Mouse (Mus musculus): Measurements from ENCODE around the gene Srebf2. TPM values are rescaled to one million over a fixed set of nuclear protein-coding genes. Genes with fewer than 3 reads are reported as not detected.
A peak's percentile ranks its signal among the peaks of the same experiment; 100 is the strongest.
"Not testable (repeated sequence)": the region's sequence is repeated elsewhere in the genome, so short reads cannot be mapped to it uniquely, and the experiment has no call there.

Gene Srebf2
- 410 and 478 TPM in 2 replicates for polyA plus RNA-seq (2012; rRNA removed)

- WGBS = under 1% methylated on average over 78 of the region's 79 CpGs
- TF ChIP-seq POLR2A (IDR thresholded peaks at IDR 0.05; ENCODE audit: control insufficient read depth, extremely low read depth, insufficient read depth, low read length, poor library complexity) (peak; percentile 74; the same call in 1 of the 2 replicates), CTCF (IDR thresholded peaks at IDR 0.05; ENCODE audit: borderline replicate concordance, control insufficient read depth, extremely low read depth, insufficient read depth, low read length, poor library complexity) (peak; percentile 60; the same call in 1 of the 2 replicates)
- peak; percentile 97 for DNase-seq
- no peaks in the 10 kb centered on the region for H3K36me3 ChIP-seq (ENCODE audit: control insufficient read depth, insufficient read depth, low read length)
- peak within 1 kb of the TSS; percentile 63 for H3K27ac ChIP-seq (ENCODE audit: control insufficient read depth, insufficient read depth, low read length)
- H3K4me1 ChIP-seq (replicated peaks; ENCODE audit: control insufficient read depth, insufficient read depth, low read length) = peaks cover 22% of the 10 kb centered on the region
- H3K27me3 ChIP-seq (ENCODE audit: control insufficient read depth, insufficient read depth, low read length) = no peaks in the 10 kb centered on the region
- H3K4me3 ChIP-seq (ENCODE audit: control insufficient read depth, insufficient read depth, low read length) = peak within 1 kb of the TSS; percentile 85
Observed at GRCm38 (mm10) chr15:82146770-82147610, at the start of gene Srebf2. Gene Srebf2, plus strand, starts transcription at chr15:82147181.

GRCm38 (mm10) chr15:82106953-82107555, 39.9 kb upstream of the Srebf2 start:
- peak; percentile 23 for DNase-seq
- Histone ChIP-seq H3K4me3 (ENCODE audit: control insufficient read depth, insufficient read depth, low read length) (no peak overlapping the region), H3K36me3 (ENCODE audit: control insufficient read depth, insufficient read depth, low read length) (no peaks in the 10 kb centered on the region), H3K27me3 (ENCODE audit: control insufficient read depth, insufficient read depth, low read length) (no peaks in the 10 kb centered on the region), H3K27ac (ENCODE audit: control insufficient read depth, insufficient read depth, low read length) (no peak overlapping the region), H3K4me1 (replicated peaks; ENCODE audit: control insufficient read depth, insufficient read depth, low read length) (peaks cover 3% of the 10 kb centered on the region; the same call in 1 of the 2 replicates)
- TF ChIP-seq POLR2A (IDR thresholded peaks at IDR 0.05; ENCODE audit: control insufficient read depth, extremely low read depth, insufficient read depth, low read length, poor library complexity) (no peak), CTCF (IDR thresholded peaks at IDR 0.05; ENCODE audit: borderline replicate concordance, control insufficient read depth, extremely low read depth, insufficient read depth, low read length, poor library complexity) (peak; percentile 47; the same call in 1 of the 2 replicates)
- 26% methylated on average over 8 of the region's 8 CpGs for WGBS

GRCm38 (mm10) chr15:82120544-82120943, 26.4 kb upstream of the Srebf2 start:
- WGBS = 91% methylated on average over 8 of the region's 8 CpGs
- Histone ChIP-seq H3K4me1 (replicated peaks; ENCODE audit: control insufficient read depth, insufficient read depth, low read length) (no peaks in the 10 kb centered on the region), H3K4me3 (ENCODE audit: control insufficient read depth, insufficient read depth, low read length) (no peak overlapping the region), H3K27ac (ENCODE audit: control insufficient read depth, insufficient read depth, low read length) (no peak overlapping the region), H3K36me3 (ENCODE audit: control insufficient read depth, insufficient read depth, low read length) (no peaks in the 10 kb centered on the region), H3K27me3 (ENCODE audit: control insufficient read depth, insufficient read depth, low read length) (no peaks in the 10 kb centered on the region)
- TF ChIP-seq POLR2A (IDR thresholded peaks at IDR 0.05; ENCODE audit: control insufficient read depth, extremely low read depth, insufficient read depth, low read length, poor library complexity) (no peak), CTCF (IDR thresholded peaks at IDR 0.05; ENCODE audit: borderline replicate concordance, control insufficient read depth, extremely low read depth, insufficient read depth, low read length, poor library complexity) (no peak)
- no peak for DNase-seq

GRCm38 (mm10) chr15:82126690-82127089, 20.3 kb upstream of the Srebf2 start:
- not testable (repeated sequence) for H3K27me3 ChIP-seq (ENCODE audit: control insufficient read depth, insufficient read depth, low read length); H3K4me3 ChIP-seq (ENCODE audit: control insufficient read depth, insufficient read depth, low read length); DNase-seq; H3K27ac ChIP-seq (ENCODE audit: control insufficient read depth, insufficient read depth, low read length); H3K36me3 ChIP-seq (ENCODE audit: control insufficient read depth, insufficient read depth, low read length)
- 93% methylated on average over 4 of the region's 4 CpGs for WGBS
- H3K4me1 ChIP-seq (replicated peaks; ENCODE audit: control insufficient read depth, insufficient read depth, low read length) = peaks cover 18% of the 10 kb centered on the region

DNA sequence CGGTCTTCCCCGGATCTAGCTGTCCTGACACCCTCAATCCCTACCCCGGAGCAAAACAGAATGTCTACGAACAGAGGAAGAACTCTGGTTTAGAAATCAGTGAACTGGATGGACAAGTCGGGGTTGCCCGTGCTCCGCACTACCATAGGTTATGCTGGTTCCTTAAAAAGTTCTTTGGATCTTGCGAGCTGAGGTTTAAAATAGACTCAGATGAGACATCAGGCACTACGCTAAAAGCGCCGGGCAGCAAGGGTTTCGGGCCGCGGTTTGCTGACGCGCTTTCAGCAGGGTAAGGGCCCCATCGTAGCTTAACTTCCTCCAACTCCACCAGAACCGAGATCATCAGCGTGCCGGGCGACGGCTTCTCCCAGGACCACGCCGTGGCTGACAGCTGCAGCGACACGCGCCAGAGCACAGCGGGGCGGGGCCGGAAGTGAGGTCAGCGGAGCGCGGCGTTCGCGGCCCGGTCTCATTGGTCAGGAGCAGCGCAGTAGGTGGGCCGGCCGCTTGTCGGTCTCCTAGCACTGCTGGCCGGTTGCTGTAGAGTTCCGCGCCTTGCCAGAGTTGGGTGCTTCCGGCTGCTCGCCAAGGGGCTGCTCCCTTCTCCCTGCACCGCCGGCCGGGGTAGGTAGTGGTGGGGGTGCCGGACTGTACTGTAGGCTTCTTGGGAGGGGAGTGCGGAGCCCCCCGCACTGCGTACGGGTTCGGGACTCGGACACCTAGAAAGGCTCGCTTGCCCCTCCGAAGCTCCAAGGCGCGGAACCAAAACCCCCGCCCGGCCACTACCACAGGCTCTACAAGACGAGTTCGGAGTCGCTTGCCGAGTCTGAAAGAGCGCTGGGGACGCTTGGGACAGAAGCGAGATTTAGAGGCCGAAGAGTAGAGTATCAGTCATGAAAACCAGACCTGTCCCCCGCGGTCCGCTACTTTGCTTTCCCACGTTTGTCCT, 19.3 kb upstream of the Srebf2 start, which contains the start of gene Ccdc134:
TSS of gene Ccdc134 (plus strand) at position 497 of the 949 bp plus-strand sequence.
- peak; percentile 96 for DNase-seq
- H3K27ac ChIP-seq (ENCODE audit: control insufficient read depth, insufficient read depth, low read length) = no peak within 1 kb of the TSS
- peak; percentile 47; the same call in 1 of the 2 replicates for TF ChIP-seq CTCF (IDR thresholded peaks at IDR 0.05; ENCODE audit: borderline replicate concordance, control insufficient read depth, extremely low read depth, insufficient read depth, low read length, poor library complexity)
- peak; percentile 83 for TF ChIP-seq POLR2A (IDR thresholded peaks at IDR 0.05; ENCODE audit: control insufficient read depth, extremely low read depth, insufficient read depth, low read length, poor library complexity)
- H3K4me1 ChIP-seq (replicated peaks; ENCODE audit: control insufficient read depth, insufficient read depth, low read length) = peaks cover 18% of the 10 kb centered on the region
- no peaks in the 10 kb centered on the region for H3K27me3 ChIP-seq (ENCODE audit: control insufficient read depth, insufficient read depth, low read length)
- 2% methylated on average over 74 of the region's 74 CpGs for WGBS
- peak within 1 kb of the TSS; percentile 86 for H3K4me3 ChIP-seq (ENCODE audit: control insufficient read depth, insufficient read depth, low read length)
- no peaks in the 10 kb centered on the region for H3K36me3 ChIP-seq (ENCODE audit: control insufficient read depth, insufficient read depth, low read length)

GRCm38 (mm10) chr15:82128398-82128797, 18.6 kb upstream of the Srebf2 start:
- Histone ChIP-seq H3K27me3 (ENCODE audit: control insufficient read depth, insufficient read depth, low read length) (no peaks in the 10 kb centered on the region), H3K4me1 (replicated peaks; ENCODE audit: control insufficient read depth, insufficient read depth, low read length) (peaks cover 18% of the 10 kb centered on the region), H3K4me3 (ENCODE audit: control insufficient read depth, insufficient read depth, low read length) (peak overlapping the region; percentile 86), H3K27ac (ENCODE audit: control insufficient read depth, insufficient read depth, low read length) (no peak overlapping the region), H3K36me3 (ENCODE audit: control insufficient read depth, insufficient read depth, low read length) (no peaks in the 10 kb centered on the region)
- WGBS = 7% methylated on average over 5 of the region's 5 CpGs
- TF ChIP-seq POLR2A (IDR thresholded peaks at IDR 0.05; ENCODE audit: control insufficient read depth, extremely low read depth, insufficient read depth, low read length, poor library complexity) = no peak
- no peak for TF ChIP-seq CTCF (IDR thresholded peaks at IDR 0.05; ENCODE audit: borderline replicate concordance, control insufficient read depth, extremely low read depth, insufficient read depth, low read length, poor library complexity)
- DNase-seq = no peak
